Mouse (Mus musculus) stomach, postnatal 0 days (tissue): ENCODE results near the gene Baz1a. TPM values are rescaled to one million over a fixed set of nuclear protein-coding genes. Genes with fewer than 3 reads are reported as not detected.

Source experiments
- ATAC-seq: fragments of 200-750 bp; cut with Nextera tagmentation; 2 replicates; pipeline ENCODE4 v1.8.0; 2017; ENCODE audit not compliant: low FRiP score, low TSS enrichment
- DNase-seq: peaks from one replicate; pipeline ENCODE4 v3.0.0-alpha.2; 2016; ENCODE audit warnings: low spot score
- H3K27ac ChIP-seq: fragments of 300-500 bp; sonication (generic); replicated peaks from 2 replicates; pipeline ENCODE4 v1.5.1; 2014; ENCODE audit warnings: mild to moderate bottlenecking, control low read depth
- H3K27me3 ChIP-seq: fragments of 300-500 bp; sonication (generic); 2 replicates; pipeline ENCODE4 v1.6.1; 2014; ENCODE audit warnings: low read length; ENCODE audit not compliant: control insufficient read depth, insufficient read depth
- H3K36me3 ChIP-seq: fragments of 300-500 bp; sonication (generic); 2 replicates; pipeline ENCODE4 v1.6.1; 2014; ENCODE audit warnings: low read length, mixed read lengths; ENCODE audit not compliant: control insufficient read depth, insufficient read depth
- H3K4me1 ChIP-seq: fragments of 300-500 bp; sonication (generic); replicated peaks from 2 replicates; pipeline ENCODE4 v1.6.1; 2014; ENCODE audit warnings: antibody characterized with exemption; ENCODE audit not compliant: control insufficient read depth, insufficient read depth
- H3K4me2 ChIP-seq: fragments of 300-500 bp; sonication (generic); replicated peaks from 2 replicates; pipeline ENCODE4 v1.6.1; 2014; ENCODE audit warnings: low read depth, mild to moderate bottlenecking, control low read depth, moderate library complexity
- H3K4me3 ChIP-seq: fragments of 300-500 bp; sonication (generic); 2 replicates; pipeline ENCODE4 v1.5.1; 2014; ENCODE audit warnings: low read depth, low read length, control low read depth
- H3K9ac ChIP-seq: fragments of 300-500 bp; sonication (generic); 2 replicates; pipeline ENCODE4 v1.6.1; 2014; ENCODE audit warnings: mild to moderate bottlenecking, low read length, control low read depth, mixed read lengths
- H3K9me3 ChIP-seq: fragments of 300-500 bp; sonication (generic); 2 replicates; pipeline ENCODE4 v1.6.1; 2016; ENCODE audit warnings: low read length; ENCODE audit not compliant: control insufficient read depth
- CTCF ChIP-seq: IDR thresholded peaks from 2 replicates; pipeline ENCODE4 v1.5.1; 2016; ENCODE audit warnings: antibody characterized with exemption, low read depth, mild to moderate bottlenecking, moderate library complexity
- EP300 ChIP-seq: optimal IDR thresholded peaks from 2 replicates; pipeline ENCODE3; 2016; ENCODE audit warnings: antibody characterized with exemption
- polyA plus RNA-seq: library from polyadenylated mRNA; unstranded; fragments of >200 nt; fragmentation: Nextera tagmentation; extraction: Ambion mirVana; gene quantifications from 2 replicates; pipeline ENCODE4 v1.2.1, GENCODE M21; 2015

Gene Baz1a
- polyA plus RNA-seq, 1 experiment from 2014 or later = 14.0 TPM

- DNase-seq (no peak), ATAC-seq (no peak)
- Histone ChIP-seq H3K9ac (no peak overlapping the region), H3K4me2 (no peak overlapping the region), H3K27ac (no peak overlapping the region), H3K36me3 (no peaks in the 10 kb centered on the region), H3K27me3 (no peaks in the 10 kb centered on the region), H3K4me3 (no peak overlapping the region), H3K9me3 (no peaks in the 10 kb centered on the region), H3K4me1 (no peaks in the 10 kb centered on the region)
- TF ChIP-seq CTCF (no peak), EP300 (no peak)
These were observed 169.7 kb downstream of the Baz1a start for GRCm38 (mm10) chr12:54844415-54844814.

Other genes with a start within 250 kb of the Baz1a start
- 260 and 269 TPM in 2 replicates for gene Snx6, start 218.6 kb downstream of the Baz1a start, polyA plus RNA-seq
- gene Cfl2, start 151.5 kb downstream of the Baz1a start, polyA plus RNA-seq = 127 and 132 TPM in 2 replicates
- gene Gm20403, start 27.8 kb downstream of the Baz1a start, polyA plus RNA-seq = 0.64 and 0.80 TPM in 2 replicates
- 9.8 and 11.2 TPM in 2 replicates for gene 2700097O09Rik, start 65.8 kb upstream of the Baz1a start, polyA plus RNA-seq
- gene Srp54a, start 65.9 kb upstream of the Baz1a start, polyA plus RNA-seq = 123 and 124 TPM in 2 replicates
- gene Fam177a, start 110.1 kb upstream of the Baz1a start, polyA plus RNA-seq = 28.1 and 30.2 TPM in 2 replicates
- gene Srp54b, start 140.8 kb upstream of the Baz1a start, polyA plus RNA-seq = 43.6 and 44.8 TPM in 2 replicates
- gene 1700047I17Rik2, start 185.2 kb upstream of the Baz1a start, polyA plus RNA-seq = not detected in 2 replicates
- gene Srp54c, start 215.8 kb upstream of the Baz1a start, polyA plus RNA-seq = 61.4 and 61.6 TPM in 2 replicates